Mouse (Mus musculus): ENCODE measurements around the gene Fhdc1.
A peak's percentile ranks its signal among the peaks of the same experiment; 100 is the strongest.

The Fhdc1 gene

GRCm38 (mm10) chr3:84474398-84474797 is 5.8 kb downstream of the Fhdc1 start:
- no peak for DNase-seq (ENCODE audit: low spot score)

- DNase-seq (ENCODE audit: low spot score): no peak
These were observed 7.3 kb downstream of the Fhdc1 start for GRCm38 (mm10) chr3:84472955-84473354.

GRCm38 (mm10) chr3:84472527-84472926 is 7.7 kb downstream of the Fhdc1 start:
- DNase-seq (ENCODE audit: low spot score): no peak

GRCm38 (mm10) chr3:84471146-84471545 is 9.1 kb downstream of the Fhdc1 start:
- no peak for DNase-seq (ENCODE audit: low spot score)

GRCm38 (mm10) chr3:84468111-84468453 is 12.1 kb downstream of the Fhdc1 start:
- no peak for DNase-seq (ENCODE audit: low spot score)

GRCm38 (mm10) chr3:84467419-84468110 is 12.7 kb downstream of the Fhdc1 start:
- DNase-seq (ENCODE audit: low spot score): no peak

GRCm38 (mm10) chr3:84465822-84466500 is 14.3 kb downstream of the Fhdc1 start:
- DNase-seq (ENCODE audit: low spot score): no peak

- no peak for DNase-seq (ENCODE audit: low spot score)
These were observed 18.5 kb downstream of the Fhdc1 start for GRCm38 (mm10) chr3:84461687-84462086.

GRCm38 (mm10) chr3:84460952-84461351 is 19.3 kb downstream of the Fhdc1 start:
- peak; percentile 15 for DNase-seq (ENCODE audit: low spot score)

- no peak for DNase-seq (ENCODE audit: low spot score)
These were observed 19.7 kb downstream of the Fhdc1 start for GRCm38 (mm10) chr3:84460499-84460898.

GRCm38 (mm10) chr3:84455733-84456417 is 24.4 kb downstream of the Fhdc1 start:
- no peak for DNase-seq (ENCODE audit: low spot score)

GRCm38 (mm10) chr3:84450651-84451050 is 29.6 kb downstream of the Fhdc1 start:
- DNase-seq (ENCODE audit: low spot score): no peak

GRCm38 (mm10) chr3:84449015-84449414 is 31.2 kb downstream of the Fhdc1 start:
- DNase-seq (ENCODE audit: low spot score): no peak

- DNase-seq (ENCODE audit: low spot score): no peak
These were observed 32.4 kb downstream of the Fhdc1 start for GRCm38 (mm10) chr3:84447803-84448202.

- no peak for DNase-seq (ENCODE audit: low spot score)
These were observed 34.4 kb downstream of the Fhdc1 start for GRCm38 (mm10) chr3:84445838-84446237.

GRCm38 (mm10) chr3:84442890-84443289 is 37.3 kb downstream of the Fhdc1 start:
- DNase-seq (ENCODE audit: low spot score): no peak

GRCm38 (mm10) chr3:84439431-84440210 is 40.6 kb downstream of the Fhdc1 start:
- DNase-seq (ENCODE audit: low spot score): no peak

- no peak for DNase-seq (ENCODE audit: low spot score)
These were observed 41.4 kb downstream of the Fhdc1 start for GRCm38 (mm10) chr3:84438840-84439239.

- DNase-seq (ENCODE audit: low spot score): no peak
These were observed 42.1 kb downstream of the Fhdc1 start for GRCm38 (mm10) chr3:84438118-84438517.

GRCm38 (mm10) chr3:84436947-84437346 is 43.3 kb downstream of the Fhdc1 start:
- no peak for DNase-seq (ENCODE audit: low spot score)

- DNase-seq (ENCODE audit: low spot score): no peak
These were observed 44.8 kb downstream of the Fhdc1 start for GRCm38 (mm10) chr3:84435288-84436043.
